27 mouse cellular contexts compared by ENCODE assay signal in genomic region chr11:54540328-54540727, GRCm38 (mm10).
"Had no signal": no experiment of that assay in that cellular context is flagged by ENCODE, and none has a peak within 500 bp of the region (broad histone marks: within the 10 kb centered on the region; RNA-seq: fewer than 3 reads in every experiment).

No protein-coding gene starts in this region.

- H3K36me3 ChIP-seq: heart, embryonic 13.5 days; heart, embryonic 15.5 days; hindbrain, embryonic 13.5 days; hindbrain, embryonic 15.5 days; limb, embryonic 10.5 days; limb, embryonic 12.5 days; liver, embryonic 15.5 days had no signal

- H3K9me3 ChIP-seq: heart, embryonic 13.5 days; heart, embryonic 15.5 days; hindbrain, embryonic 13.5 days; hindbrain, embryonic 15.5 days; limb, embryonic 10.5 days; limb, embryonic 12.5 days; liver, embryonic 13.5 days; liver, embryonic 15.5 days had no signal

- H3K4me2 ChIP-seq: heart, embryonic 11.5 days; heart, embryonic 13.5 days; heart, embryonic 15.5 days; hindbrain, embryonic 13.5 days; hindbrain, embryonic 15.5 days; limb, embryonic 12.5 days; liver, embryonic 11.5 days; liver, embryonic 13.5 days; liver, embryonic 15.5 days had no signal

- H3K4me1 ChIP-seq: hindbrain, embryonic 13.5 days; hindbrain, embryonic 15.5 days; limb, embryonic 10.5 days; limb, embryonic 12.5 days had no signal

- ATAC-seq: hindbrain, postnatal 0 days; intestine, embryonic 16.5 days had no signal

- H3K9ac ChIP-seq: heart, embryonic 13.5 days; heart, embryonic 15.5 days; hindbrain, embryonic 13.5 days; hindbrain, embryonic 15.5 days; limb, embryonic 12.5 days; liver, embryonic 13.5 days; liver, embryonic 15.5 days; liver, postnatal 0 days had no signal

- H3K27ac ChIP-seq: heart, adult 2 months; heart, embryonic 13.5 days; heart, embryonic 15.5 days; hindbrain, embryonic 13.5 days; hindbrain, embryonic 15.5 days; hindbrain, postnatal 0 days; left cerebral cortex, adult 2 months; limb, embryonic 10.5 days; limb, embryonic 12.5 days; liver, embryonic 13.5 days; liver, embryonic 15.5 days had no signal

- H3K4me3 ChIP-seq: heart, adult 2 months; heart, embryonic 13.5 days; heart, embryonic 15.5 days; hindbrain, embryonic 13.5 days; hindbrain, embryonic 15.5 days; left cerebral cortex, adult 2 months; limb, embryonic 10.5 days; limb, embryonic 12.5 days; liver, embryonic 13.5 days; liver, embryonic 15.5 days had no signal

- DNase-seq: gastrocnemius, postnatal 14 days; gastrocnemius, postnatal 36 days; heart, adult 11 months; heart, adult 2 months; heart, postnatal 14 days; heart, postnatal 36 days; kidney, adult 11 months; kidney, adult 2 months; kidney, adult 9 months; kidney, postnatal 10 days; kidney, postnatal 25 days; kidney, postnatal 4 days; liver; liver, embryonic 13.5 days; liver, postnatal 0 days had no signal

- H3K27me3 ChIP-seq: heart, embryonic 13.5 days; heart, embryonic 15.5 days; hindbrain, embryonic 13.5 days; hindbrain, embryonic 15.5 days; limb, embryonic 12.5 days; liver, embryonic 13.5 days; liver, embryonic 15.5 days had no signal
